Mouse (Mus musculus) CH12.LX (cell line): Measurements from ENCODE around the gene Olfr832.
"Not testable (repeated sequence)": the region's sequence is repeated elsewhere in the genome, so short reads cannot be mapped to it uniquely, and the experiment has no call there.

Experiments used
- CTCF ChIP-seq, 2 experiments: IDR thresholded peaks in 1 of 2; conservative IDR thresholded peaks in 1 of 2; 2 replicates each; pipeline ENCODE4 v1.5.1; 2011 to 2012; ENCODE audit warnings: low read depth in 2 of 2, low read length in 2 of 2, improper control_type of control experiment in 1 of 2, inconsistent platforms in 1 of 2, mild to moderate bottlenecking in 1 of 2, moderate library complexity in 1 of 2
- GABPA ChIP-seq: IDR thresholded peaks from 2 replicates; pipeline ENCODE4 v1.6.1; 2012; ENCODE audit warnings: low read depth, low read length, improper control_type of control experiment, inconsistent platforms; ENCODE audit not compliant: insufficient replicate concordance
- MAFK ChIP-seq: IDR thresholded peaks from 2 replicates; pipeline ENCODE4 v1.6.1; 2011; ENCODE audit warnings: low read length, improper control_type of control experiment; ENCODE audit not compliant: insufficient replicate concordance
- MAZ ChIP-seq: IDR thresholded peaks from 2 replicates; pipeline ENCODE4 v1.6.1; 2012; ENCODE audit warnings: low read depth, mild to moderate bottlenecking, inconsistent platforms, low read length, improper control_type of control experiment, moderate library complexity
- ZMIZ1 ChIP-seq: IDR thresholded peaks from 2 replicates; pipeline ENCODE4 v1.6.1; 2012; ENCODE audit warnings: low read depth, mild to moderate bottlenecking, inconsistent platforms, low read length, improper control_type of control experiment

- TF ChIP-seq CTCF (conservative IDR thresholded peaks at IDR 0.05 in 1 of 2, IDR thresholded peaks at IDR 0.05 in 1 of 2; ENCODE audit: low read depth in 2 of 2, low read length in 2 of 2); GABPA; MAFK; ZMIZ1; MAZ: not testable (repeated sequence)
Measured at GRCm38 (mm10) chr9:18936822-18937221, at the start of gene Olfr832.
